Mouse (Mus musculus): ENCODE results near the gene Prkca. TPM values are rescaled to one million over a fixed set of nuclear protein-coding genes. Genes with fewer than 3 reads are reported as not detected.

Gene Prkca
- total RNA-seq, 1 experiment from 2014 or later, result 10.1 TPM

DNA sequence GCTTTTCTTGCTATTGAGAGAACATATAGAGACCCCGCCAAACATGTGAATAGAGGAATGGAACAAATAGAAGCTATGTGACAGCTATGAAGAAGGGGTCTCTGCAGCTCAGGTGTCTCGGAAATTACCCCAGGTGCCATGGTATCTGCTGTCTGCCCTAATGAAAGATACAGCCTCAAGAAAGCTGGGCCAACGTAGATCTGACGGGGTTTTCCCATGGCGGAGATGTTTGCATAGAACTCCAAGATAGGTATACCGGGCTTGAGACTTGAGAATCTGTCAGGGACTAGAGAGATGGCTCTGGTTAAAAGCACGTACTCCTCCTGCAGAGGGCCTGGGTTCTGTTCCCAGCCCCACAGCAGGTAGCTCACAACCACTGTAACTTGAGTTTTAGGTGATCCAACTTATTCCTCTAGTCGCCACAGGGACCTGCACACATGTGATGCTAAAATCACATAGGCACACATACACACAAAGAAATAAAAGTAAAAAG lies 188.6 kb downstream of the Prkca start:
- ATAC-seq (ENCODE audit: extremely low read depth, insufficient number of reproducible peaks, low FRiP score, poor library complexity, severe bottlenecking), result no peak

DNA sequence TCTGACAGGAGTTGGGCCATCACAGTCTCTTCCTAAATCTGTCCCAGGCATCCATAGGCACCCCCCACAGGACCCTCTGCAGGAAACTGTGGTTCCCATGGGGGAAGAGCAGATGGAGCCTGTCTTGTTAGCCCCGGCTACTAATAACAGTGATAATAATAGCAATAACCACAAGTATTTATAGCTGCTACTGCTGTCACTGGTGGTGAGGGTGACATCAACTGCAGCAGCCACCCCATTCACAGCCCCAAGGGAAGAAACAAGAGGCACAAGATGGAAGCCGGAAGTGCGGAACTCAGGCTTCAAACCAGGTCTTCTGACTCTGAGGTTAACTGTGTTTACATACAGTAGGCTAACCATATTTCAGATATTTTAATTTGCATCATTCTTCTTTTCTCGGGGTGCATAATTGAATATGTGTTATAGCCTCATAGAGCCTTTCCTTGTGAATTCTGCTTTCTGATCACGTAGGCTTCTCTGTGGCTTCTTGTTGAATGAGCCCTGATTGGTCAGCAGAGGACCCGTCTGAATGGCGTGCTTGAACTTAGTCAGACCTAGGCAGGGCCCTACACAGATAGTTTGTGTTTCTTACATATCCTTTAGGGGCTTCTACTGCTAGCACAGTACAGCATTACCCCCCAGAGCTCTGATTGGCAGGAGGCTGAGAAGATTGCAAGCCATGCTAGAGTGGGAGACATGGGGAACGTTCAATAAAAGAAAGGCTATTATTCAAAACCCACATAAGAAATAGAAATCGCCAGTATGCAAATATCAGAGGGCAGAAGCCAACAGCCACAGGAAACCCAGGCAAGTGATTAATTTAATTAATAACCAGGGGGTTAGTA lies 189.5 kb downstream of the Prkca start:
- peak; percentile 53 for ATAC-seq (ENCODE audit: extremely low read depth, insufficient number of reproducible peaks, low FRiP score, poor library complexity, severe bottlenecking)

DNA sequence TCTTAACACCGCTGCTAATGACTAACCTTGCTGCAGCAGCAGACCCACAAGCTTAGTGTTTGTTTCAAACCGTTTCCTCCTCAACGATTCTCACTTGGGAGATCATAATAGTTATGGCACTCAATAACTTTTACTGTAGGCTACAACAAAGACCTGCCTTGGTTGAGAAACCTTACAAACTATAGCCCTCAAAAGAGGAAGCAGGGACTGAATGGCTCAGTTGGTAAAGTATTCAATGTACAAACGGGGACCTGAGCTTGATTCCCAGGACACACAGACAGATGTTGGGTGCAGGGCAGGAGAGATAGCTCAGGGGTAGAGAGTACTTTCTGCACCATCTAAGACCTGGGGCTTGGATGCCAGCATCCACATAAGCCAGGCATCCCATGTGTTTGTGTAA lies 191.1 kb downstream of the Prkca start:
- peak; percentile 51; the same call in 1 of the 2 replicates for ATAC-seq (ENCODE audit: extremely low read depth, insufficient number of reproducible peaks, low FRiP score, poor library complexity, severe bottlenecking)

DNA sequence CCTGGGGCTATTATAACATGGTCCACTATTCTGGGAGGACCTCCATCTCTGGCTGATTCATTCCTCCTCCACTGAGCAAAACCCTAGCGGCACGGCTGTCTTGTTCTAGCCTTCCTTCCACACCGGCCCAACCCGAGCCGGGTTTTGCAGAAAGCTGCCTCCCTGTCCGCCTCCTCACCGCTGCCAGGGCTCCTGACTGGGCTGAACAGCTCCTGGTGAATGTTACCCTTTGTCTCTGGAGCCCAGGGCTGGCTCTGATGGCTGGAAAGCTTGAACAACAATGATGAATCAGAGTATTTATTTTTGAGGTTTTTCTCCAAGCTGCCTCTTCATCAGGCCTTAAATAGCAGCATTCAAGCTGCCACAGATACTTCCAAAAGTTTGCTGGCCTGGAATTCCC lies 193.3 kb downstream of the Prkca start:
- ATAC-seq (ENCODE audit: extremely low read depth, insufficient number of reproducible peaks, low FRiP score, poor library complexity, severe bottlenecking), result no peak

DNA sequence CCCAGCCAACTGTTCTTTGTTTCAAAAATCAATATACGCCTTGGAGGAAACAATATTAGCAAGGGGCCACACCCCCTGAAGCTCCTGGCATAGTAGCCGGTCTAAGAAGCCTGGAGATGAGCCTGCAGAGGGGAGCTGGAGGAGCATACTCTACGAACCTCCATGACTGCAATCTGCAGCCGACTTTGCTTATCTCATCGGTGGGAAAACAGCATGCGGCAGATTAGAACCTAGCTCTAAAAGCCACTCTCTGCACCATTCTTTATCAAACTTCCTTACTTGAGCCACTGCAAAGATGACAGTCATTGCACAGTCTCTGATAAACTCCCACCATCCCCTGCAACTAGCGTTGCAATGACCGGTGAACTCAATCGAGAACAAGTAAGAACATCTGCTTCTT lies 194.5 kb downstream of the Prkca start:
- no peak for ATAC-seq (ENCODE audit: extremely low read depth, insufficient number of reproducible peaks, low FRiP score, poor library complexity, severe bottlenecking)

DNA sequence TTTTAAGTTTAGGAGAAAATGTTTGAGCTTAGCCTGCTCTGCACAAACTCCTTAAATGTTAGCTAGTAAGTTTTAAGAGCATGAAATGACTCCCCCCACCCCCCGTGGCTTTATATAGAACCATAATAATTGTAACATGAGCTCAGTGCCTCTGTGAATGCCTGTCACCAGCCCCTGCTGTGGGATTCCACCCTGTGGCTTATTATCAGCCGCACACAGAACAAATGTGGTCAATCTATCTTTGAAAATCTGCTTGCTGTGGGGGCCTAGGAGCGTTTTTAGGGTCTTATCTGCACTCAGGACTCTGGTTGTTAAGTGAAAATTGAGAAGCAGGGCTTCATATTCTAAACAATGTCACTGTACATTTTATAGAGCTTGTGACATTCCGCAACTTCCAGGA lies 195.2 kb downstream of the Prkca start:
- no peak for ATAC-seq (ENCODE audit: extremely low read depth, insufficient number of reproducible peaks, low FRiP score, poor library complexity, severe bottlenecking)

DNA sequence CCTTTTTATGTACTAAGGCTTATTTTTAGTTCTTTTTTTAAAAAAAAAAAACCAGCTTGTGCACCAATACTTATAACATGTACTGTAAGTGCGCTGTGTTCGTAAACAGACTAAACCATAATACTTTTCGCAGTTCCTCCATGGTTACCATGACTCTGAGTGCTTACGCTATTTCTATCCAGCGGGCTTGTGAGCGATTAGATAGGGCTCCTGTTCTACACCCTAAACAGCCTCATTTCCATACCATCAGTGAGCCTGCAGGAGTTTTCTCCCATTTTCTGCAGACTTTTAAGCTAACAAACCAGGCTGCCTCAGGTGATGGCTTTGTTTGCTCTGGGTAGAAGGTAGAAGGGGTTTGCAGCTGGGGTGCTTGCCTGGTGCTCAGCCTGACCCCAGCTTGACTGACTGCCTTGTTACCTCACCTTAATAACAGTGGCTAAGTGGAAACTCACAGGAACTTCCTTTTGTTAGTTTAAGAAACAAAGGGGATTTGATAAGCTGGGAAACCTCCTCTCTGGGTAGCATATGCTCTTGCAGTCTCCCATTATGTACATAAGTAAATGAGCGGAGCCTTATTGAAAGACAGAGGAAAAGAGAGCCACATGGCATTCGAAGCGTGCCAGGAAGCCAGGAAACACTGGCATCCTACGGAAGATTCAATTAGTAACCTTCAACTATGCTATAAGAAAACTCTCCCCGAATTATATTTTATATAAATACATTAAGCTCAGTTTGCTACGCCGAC lies 197.8 kb downstream of the Prkca start:
- ATAC-seq (ENCODE audit: extremely low read depth, insufficient number of reproducible peaks, low FRiP score, poor library complexity, severe bottlenecking), result no peak

DNA sequence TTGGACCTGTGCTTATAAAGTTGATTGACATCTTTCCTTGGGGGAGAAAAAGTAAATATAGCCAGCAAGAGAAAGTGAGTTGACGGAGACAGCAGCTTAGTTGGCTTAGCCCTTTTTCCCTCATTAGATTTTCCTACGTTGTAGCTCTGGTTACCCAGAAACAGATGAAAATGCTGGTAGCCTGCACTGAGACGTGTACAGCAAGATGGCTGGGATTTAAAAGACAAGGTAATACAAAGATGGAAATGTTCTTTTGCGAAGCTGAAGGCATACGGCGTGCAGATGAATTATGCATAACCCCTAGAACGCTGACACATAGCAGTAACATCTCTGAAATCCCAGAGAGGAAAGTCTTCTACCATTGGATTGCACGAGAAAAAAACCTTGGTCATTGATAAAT lies 198.6 kb downstream of the Prkca start:
- no peak for ATAC-seq (ENCODE audit: extremely low read depth, insufficient number of reproducible peaks, low FRiP score, poor library complexity, severe bottlenecking)

DNA sequence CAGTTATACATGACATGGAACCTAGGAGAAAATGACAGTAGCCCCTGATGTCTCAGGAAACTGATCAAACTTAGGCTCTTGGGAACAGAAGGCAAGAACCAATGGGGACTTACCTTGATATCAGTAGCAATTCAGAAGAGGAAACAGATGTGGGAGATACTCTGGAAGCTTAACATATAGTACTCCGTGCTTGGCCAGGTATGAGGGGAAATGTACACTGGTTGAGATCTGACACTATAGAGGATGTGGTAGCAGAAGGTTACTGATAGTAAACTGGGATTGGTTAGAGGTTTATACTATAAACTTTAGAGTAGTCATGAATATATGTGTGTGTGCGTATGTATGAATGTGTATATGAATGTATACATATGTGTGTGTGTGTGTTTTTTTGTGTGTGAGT lies 200.0 kb downstream of the Prkca start:
- ATAC-seq (ENCODE audit: extremely low read depth, insufficient number of reproducible peaks, low FRiP score, poor library complexity, severe bottlenecking), result no peak

DNA sequence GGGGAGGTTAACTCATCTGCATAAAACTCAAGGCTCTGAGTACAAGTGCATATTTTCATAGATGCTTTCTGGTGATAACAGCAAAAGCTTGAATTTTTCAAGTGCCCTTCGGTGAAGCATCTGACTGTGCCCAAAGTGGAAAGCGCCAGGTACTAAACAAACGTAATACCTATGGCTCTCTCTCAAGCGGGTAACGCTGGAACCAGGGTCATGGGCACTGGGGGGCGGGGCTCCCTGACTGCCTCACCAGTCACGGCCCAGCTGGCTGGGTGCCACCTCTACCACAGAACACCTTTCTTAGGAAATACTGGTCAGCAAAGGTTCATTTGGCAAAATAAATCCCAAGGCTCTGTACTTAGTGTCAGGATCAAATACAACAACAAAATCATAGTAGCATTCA lies 203.7 kb downstream of the Prkca start:
- no peak for ATAC-seq (ENCODE audit: extremely low read depth, insufficient number of reproducible peaks, low FRiP score, poor library complexity, severe bottlenecking)

DNA sequence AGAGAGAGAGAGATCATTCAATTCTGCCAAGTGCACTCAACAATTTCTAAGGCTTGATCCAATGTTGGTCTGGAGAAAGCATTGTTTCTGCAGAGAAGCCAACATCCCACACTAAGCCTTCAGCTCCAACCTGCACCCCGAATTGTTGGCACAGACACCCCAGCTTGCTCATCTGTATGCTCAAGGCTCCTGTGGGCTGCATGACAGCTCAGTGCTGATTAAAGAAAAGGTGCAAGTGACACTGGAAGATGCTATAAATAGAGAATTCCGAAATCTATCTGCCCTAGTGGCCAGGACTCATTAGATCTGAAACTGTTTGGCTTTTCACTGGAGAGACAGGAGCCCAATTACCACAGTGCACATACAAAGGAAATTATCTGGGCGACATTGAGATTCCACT lies 207.4 kb downstream of the Prkca start:
- no peak for ATAC-seq (ENCODE audit: extremely low read depth, insufficient number of reproducible peaks, low FRiP score, poor library complexity, severe bottlenecking)

DNA sequence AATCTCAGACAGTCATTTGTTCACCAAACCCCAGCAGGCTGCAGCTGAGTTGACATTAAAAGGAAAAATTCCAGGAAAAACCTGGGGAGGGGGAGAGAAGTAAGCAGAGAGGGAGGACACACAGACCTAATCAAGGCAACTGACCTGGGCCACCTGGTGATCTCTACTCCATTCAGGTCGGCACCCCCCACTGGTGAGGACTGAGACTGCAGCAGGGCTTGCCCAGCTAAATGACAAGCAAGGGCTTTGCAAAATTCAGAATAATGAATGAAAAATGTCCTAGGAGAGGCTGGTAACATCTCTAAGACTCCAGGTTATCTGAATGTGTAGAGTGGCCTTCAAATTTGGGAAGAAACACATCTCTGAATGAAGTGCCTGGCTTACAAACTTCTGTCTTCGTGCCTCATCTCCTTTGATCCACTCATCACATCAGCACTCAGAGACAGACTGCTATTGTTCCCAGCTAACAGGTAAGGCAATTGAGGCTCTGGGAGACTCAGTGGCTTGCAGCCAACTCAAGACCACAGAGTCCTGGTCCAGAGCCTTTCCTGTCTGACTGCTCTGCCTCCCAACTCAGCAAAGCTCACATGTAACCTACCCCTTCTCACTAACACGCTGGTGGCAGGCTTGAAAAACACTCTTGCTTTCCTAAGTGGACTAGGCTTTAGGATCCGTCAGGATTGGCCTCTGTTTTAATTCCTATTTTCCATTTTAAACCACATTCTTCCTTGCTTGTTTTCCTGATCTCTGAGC lies 208.1 kb downstream of the Prkca start:
- no peak for ATAC-seq (ENCODE audit: extremely low read depth, insufficient number of reproducible peaks, low FRiP score, poor library complexity, severe bottlenecking)

DNA sequence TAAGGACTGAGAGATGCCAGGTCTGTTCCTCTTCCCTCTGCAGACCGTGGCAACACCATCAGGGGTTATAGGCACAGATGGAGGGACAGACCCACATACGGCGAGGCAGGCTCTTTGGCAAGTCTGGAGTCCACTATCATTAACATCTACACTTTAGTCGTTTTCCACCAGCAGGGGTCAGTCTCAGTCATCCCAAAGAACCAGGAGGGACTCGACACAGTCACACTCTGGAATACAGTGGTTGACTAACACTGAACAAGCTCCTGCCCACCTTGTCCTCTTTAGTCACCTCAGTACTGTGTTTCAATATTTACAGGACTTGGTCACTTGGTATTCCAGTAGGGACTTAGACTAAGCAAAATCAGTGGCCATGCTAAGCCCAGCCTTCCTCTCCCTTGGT lies 215.1 kb downstream of the Prkca start:
- peak; percentile 59 for ATAC-seq (ENCODE audit: extremely low read depth, insufficient number of reproducible peaks, low FRiP score, poor library complexity, severe bottlenecking)

DNA sequence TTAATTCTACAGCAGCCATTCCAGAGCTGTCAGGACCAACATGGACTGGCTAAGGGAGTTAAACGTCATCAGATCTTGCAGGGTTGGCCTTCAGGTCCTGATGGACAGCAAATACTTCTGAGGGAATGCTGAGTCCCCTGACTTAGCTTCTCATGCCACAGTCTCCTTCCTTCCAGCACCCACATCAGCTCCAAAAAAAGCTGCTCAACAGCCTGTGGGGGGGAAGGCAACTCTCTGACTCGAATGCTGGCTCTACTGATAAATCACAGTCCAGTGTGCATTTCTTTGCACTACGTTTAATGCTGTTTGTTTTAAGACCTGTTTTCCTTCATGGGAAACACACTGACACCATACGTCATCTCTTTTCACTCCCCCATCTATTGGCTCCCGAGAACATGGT lies 215.8 kb downstream of the Prkca start:
- ATAC-seq (ENCODE audit: extremely low read depth, insufficient number of reproducible peaks, low FRiP score, poor library complexity, severe bottlenecking), result no peak

DNA sequence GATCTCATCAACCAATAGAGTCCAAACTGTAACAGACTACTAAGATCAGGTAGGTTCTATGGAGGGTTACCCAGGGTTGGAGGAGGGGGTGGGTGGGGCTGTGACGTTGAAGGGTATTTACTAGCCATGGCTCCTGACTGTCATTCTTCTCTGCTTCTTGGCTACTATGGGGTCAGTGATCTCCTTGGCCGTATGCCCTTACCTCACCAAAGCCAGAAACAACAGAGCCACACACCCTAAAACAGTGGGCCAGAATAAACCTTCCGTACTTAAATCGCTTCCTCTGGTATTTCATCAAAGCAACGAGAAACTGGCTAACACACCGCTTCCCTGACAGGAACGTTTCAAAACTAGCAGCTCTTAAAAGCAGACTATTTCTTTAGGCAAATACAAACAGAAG lies 221.2 kb downstream of the Prkca start:
- no peak for ATAC-seq (ENCODE audit: extremely low read depth, insufficient number of reproducible peaks, low FRiP score, poor library complexity, severe bottlenecking)

DNA sequence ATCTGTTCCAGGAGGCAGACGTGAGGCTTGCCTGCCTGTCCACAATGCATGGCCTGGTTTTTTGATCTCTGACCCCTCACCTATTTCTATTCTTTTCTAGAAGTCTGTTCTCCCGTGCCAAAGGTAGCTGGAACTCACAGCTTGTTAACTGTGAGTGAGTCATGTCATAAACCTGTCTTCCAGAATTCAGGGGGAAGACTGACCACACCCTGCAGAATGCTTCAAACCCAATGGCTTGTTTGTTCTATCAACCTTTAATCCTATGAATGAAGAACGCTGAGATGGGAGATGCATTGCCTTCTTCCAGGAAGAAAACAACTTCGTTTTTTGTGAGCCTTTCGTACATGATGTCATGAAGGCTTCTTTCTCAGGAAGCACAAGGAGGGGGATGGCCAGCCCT lies 223.0 kb downstream of the Prkca start:
- no peak for ATAC-seq (ENCODE audit: extremely low read depth, insufficient number of reproducible peaks, low FRiP score, poor library complexity, severe bottlenecking)

DNA sequence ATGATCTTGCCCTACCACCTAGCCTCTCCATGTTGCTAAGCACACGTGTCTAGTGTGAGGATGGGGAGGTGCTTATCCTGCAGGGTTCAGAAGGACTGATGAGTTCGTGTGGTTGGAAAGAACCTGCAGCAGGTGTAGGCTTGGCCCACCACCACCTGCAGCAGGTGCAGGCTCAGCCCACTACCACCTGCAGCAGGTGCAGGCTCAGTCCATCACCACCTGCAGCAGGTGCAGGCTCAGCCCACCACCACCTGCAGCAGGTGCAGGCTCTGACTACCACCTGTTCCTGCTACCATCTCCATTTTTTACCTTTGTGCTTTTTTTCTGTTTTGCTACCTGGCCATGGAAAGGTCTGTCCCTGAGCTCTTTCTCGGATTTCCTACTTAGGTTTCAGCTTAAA lies 223.9 kb downstream of the Prkca start:
- ATAC-seq (ENCODE audit: extremely low read depth, insufficient number of reproducible peaks, low FRiP score, poor library complexity, severe bottlenecking), result no peak

DNA sequence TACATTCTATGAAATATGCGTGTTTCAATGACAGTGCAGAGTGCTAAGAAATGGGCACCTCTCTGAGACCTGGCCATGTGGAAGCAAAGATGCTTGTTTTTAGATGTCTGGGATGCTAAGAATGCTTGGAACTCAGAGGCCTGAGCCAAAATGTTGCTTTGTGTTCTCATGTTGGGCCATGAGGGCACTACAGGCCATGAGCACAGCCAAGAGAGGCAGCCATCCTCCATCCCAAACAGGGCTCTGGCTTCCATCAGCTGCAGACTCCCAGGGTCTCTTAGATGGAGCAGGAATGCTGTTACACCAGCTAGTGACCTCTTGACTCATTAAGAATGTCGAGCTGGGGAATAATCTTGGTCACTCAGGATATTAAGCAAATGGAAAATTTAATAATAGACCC lies 224.9 kb downstream of the Prkca start:
- no peak for ATAC-seq (ENCODE audit: extremely low read depth, insufficient number of reproducible peaks, low FRiP score, poor library complexity, severe bottlenecking)

DNA sequence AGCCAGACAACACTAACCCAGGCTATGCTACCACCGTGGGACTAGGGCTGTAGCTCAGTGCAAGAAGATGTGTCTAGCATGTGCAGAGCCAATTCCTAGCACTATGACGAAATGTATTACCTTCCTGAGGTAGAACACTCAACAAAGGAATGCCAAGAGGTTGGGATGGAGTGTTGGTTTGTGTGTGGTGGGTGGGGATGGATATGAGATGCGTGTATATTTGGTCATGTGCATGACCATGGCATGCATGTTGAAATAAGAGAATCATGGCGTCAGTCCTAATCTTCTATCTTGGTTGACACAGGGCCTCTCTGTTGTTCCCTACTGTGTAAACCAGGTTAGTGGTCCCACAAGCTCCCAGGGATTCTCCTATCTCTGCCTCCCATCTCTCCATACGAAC lies 225.5 kb downstream of the Prkca start:
- no peak for ATAC-seq (ENCODE audit: extremely low read depth, insufficient number of reproducible peaks, low FRiP score, poor library complexity, severe bottlenecking)

Measured in neutrophil, adult 5-6 weeks (primary cell).